Mouse (Mus musculus): Measurements from ENCODE around the gene Atp6v1g2. TPM values are rescaled to one million over a fixed set of nuclear protein-coding genes. Genes with fewer than 3 reads are reported as not detected.

The Atp6v1g2 gene
- polyA plus RNA-seq, 1 experiment, result not detected

- Histone ChIP-seq H3K27ac (ENCODE audit: insufficient read depth, low read depth, low read length) (peak within 1 kb of the TSS; percentile 95), H3K4me3 (ENCODE audit: insufficient read depth, low read depth, low read length) (peak within 1 kb of the TSS; percentile 77), H3K4me1 (ENCODE audit: control insufficient read depth, insufficient read depth, low read length) (peaks cover 33% of the 10 kb centered on the region)
- TF ChIP-seq POLR2A (IDR thresholded peaks at IDR 0.05; ENCODE audit: insufficient read depth, low read depth, low read length) (peak; percentile 67), CTCF (IDR thresholded peaks at IDR 0.05; ENCODE audit: insufficient read depth, low read depth, low read length) (no peak)
- WGBS, result under 1% methylated on average over 69 of the region's 69 CpGs
Measured at GRCm38 (mm10) chr17:35241305-35242014, 8.0 kb downstream of the Atp6v1g2 start, which contains the start of gene Ddx39b. Gene Ddx39b, plus strand, starts transcription at chr17:35241746.

GRCm38 (mm10) chr17:35242015-35242941 is 8.8 kb downstream of the Atp6v1g2 start:
- H3K4me3 ChIP-seq (ENCODE audit: insufficient read depth, low read depth, low read length), result peak overlapping the region; percentile 77
- WGBS, result under 1% methylated on average over 55 of the region's 55 CpGs
- peaks cover 37% of the 10 kb centered on the region for H3K4me1 ChIP-seq (ENCODE audit: control insufficient read depth, insufficient read depth, low read length)
- H3K27ac ChIP-seq (ENCODE audit: insufficient read depth, low read depth, low read length), result peak overlapping the region; percentile 92
- TF ChIP-seq POLR2A (IDR thresholded peaks at IDR 0.05; ENCODE audit: insufficient read depth, low read depth, low read length), result no peak
- no peak for TF ChIP-seq CTCF (IDR thresholded peaks at IDR 0.05; ENCODE audit: insufficient read depth, low read depth, low read length)

- peaks cover 32% of the 10 kb centered on the region for H3K4me1 ChIP-seq (ENCODE audit: control insufficient read depth, insufficient read depth, low read length)
- WGBS, result under 1% methylated on average over 16 of the region's 16 CpGs
- TF ChIP-seq POLR2A (IDR thresholded peaks at IDR 0.05; ENCODE audit: insufficient read depth, low read depth, low read length) (no peak), CTCF (IDR thresholded peaks at IDR 0.05; ENCODE audit: insufficient read depth, low read depth, low read length) (no peak)
- peak overlapping the region; percentile 77 for H3K4me3 ChIP-seq (ENCODE audit: insufficient read depth, low read depth, low read length)
- H3K27ac ChIP-seq (ENCODE audit: insufficient read depth, low read depth, low read length), result peak overlapping the region; percentile 92; the same call in 1 of the 2 replicates
Measured at GRCm38 (mm10) chr17:35243086-35243485, 9.6 kb downstream of the Atp6v1g2 start.

GRCm38 (mm10) chr17:35244999-35245398 is 11.5 kb downstream of the Atp6v1g2 start:
- H3K27ac ChIP-seq (ENCODE audit: insufficient read depth, low read depth, low read length), result no peak overlapping the region
- H3K4me1 ChIP-seq (ENCODE audit: control insufficient read depth, insufficient read depth, low read length), result peaks cover 32% of the 10 kb centered on the region
- TF ChIP-seq POLR2A (IDR thresholded peaks at IDR 0.05; ENCODE audit: insufficient read depth, low read depth, low read length) (no peak), CTCF (IDR thresholded peaks at IDR 0.05; ENCODE audit: insufficient read depth, low read depth, low read length) (no peak)
- no peak overlapping the region for H3K4me3 ChIP-seq (ENCODE audit: insufficient read depth, low read depth, low read length)
- WGBS, result 42% methylated on average over 2 of the region's 2 CpGs

- Histone ChIP-seq H3K4me3 (ENCODE audit: insufficient read depth, low read depth, low read length) (no peak overlapping the region), H3K27ac (ENCODE audit: insufficient read depth, low read depth, low read length) (no peak overlapping the region), H3K4me1 (ENCODE audit: control insufficient read depth, insufficient read depth, low read length) (peaks cover 30% of the 10 kb centered on the region)
- WGBS, result 50% methylated on average over 15 of the region's 15 CpGs
- TF ChIP-seq CTCF (IDR thresholded peaks at IDR 0.05; ENCODE audit: insufficient read depth, low read depth, low read length), result no peak
- no peak for TF ChIP-seq POLR2A (IDR thresholded peaks at IDR 0.05; ENCODE audit: insufficient read depth, low read depth, low read length)
Measured at GRCm38 (mm10) chr17:35245731-35246623, 12.5 kb downstream of the Atp6v1g2 start.

- TF ChIP-seq CTCF (IDR thresholded peaks at IDR 0.05; ENCODE audit: insufficient read depth, low read depth, low read length), result no peak
- no peak overlapping the region for H3K4me3 ChIP-seq (ENCODE audit: insufficient read depth, low read depth, low read length)
- WGBS, result 70% methylated on average over 7 of the region's 7 CpGs
- peaks cover 32% of the 10 kb centered on the region for H3K4me1 ChIP-seq (ENCODE audit: control insufficient read depth, insufficient read depth, low read length)
- no peak overlapping the region for H3K27ac ChIP-seq (ENCODE audit: insufficient read depth, low read depth, low read length)
Measured at GRCm38 (mm10) chr17:35247144-35247543, 13.7 kb downstream of the Atp6v1g2 start.

- H3K4me3 ChIP-seq (ENCODE audit: insufficient read depth, low read depth, low read length), result no peak overlapping the region
Measured at GRCm38 (mm10) chr17:35248986-35249385, 15.5 kb downstream of the Atp6v1g2 start.

GRCm38 (mm10) chr17:35249451-35250197 is 16.2 kb downstream of the Atp6v1g2 start:
- H3K27ac ChIP-seq (ENCODE audit: insufficient read depth, low read depth, low read length), result no peak overlapping the region
- peaks cover 17% of the 10 kb centered on the region for H3K4me1 ChIP-seq (ENCODE audit: control insufficient read depth, insufficient read depth, low read length)
- H3K4me3 ChIP-seq (ENCODE audit: insufficient read depth, low read depth, low read length), result no peak overlapping the region
- 76% methylated on average over 19 of the region's 19 CpGs for WGBS
- TF ChIP-seq POLR2A (IDR thresholded peaks at IDR 0.05; ENCODE audit: insufficient read depth, low read depth, low read length) (no peak), CTCF (IDR thresholded peaks at IDR 0.05; ENCODE audit: insufficient read depth, low read depth, low read length) (no peak)

More at GRCm38 (mm10) chr17:35248986-35249385, 15.5 kb downstream of the Atp6v1g2 start:
- Histone ChIP-seq H3K4me1 (ENCODE audit: control insufficient read depth, insufficient read depth, low read length) (peaks cover 22% of the 10 kb centered on the region), H3K27ac (ENCODE audit: insufficient read depth, low read depth, low read length) (no peak overlapping the region)
- TF ChIP-seq POLR2A (IDR thresholded peaks at IDR 0.05; ENCODE audit: insufficient read depth, low read depth, low read length), result no peak
- no peak for TF ChIP-seq CTCF (IDR thresholded peaks at IDR 0.05; ENCODE audit: insufficient read depth, low read depth, low read length)
- WGBS, result 76% methylated on average over 14 of the region's 14 CpGs
